Mouse (Mus musculus) small intestine, adult 2 months (tissue): ENCODE results near the gene Mrpl28.

Experiments
- CTCF ChIP-seq: fragments of 200-500 bp; IDR thresholded peaks from 2 replicates; pipeline ENCODE4 v1.5.1; 2012; ENCODE audit warnings: low read depth, mild to moderate bottlenecking, control low read depth, inconsistent platforms, low read length, moderate library complexity, mixed read lengths; ENCODE audit not compliant: insufficient replicate concordance, insufficient read length; ENCODE audit errors: extremely low read depth
- POLR2A ChIP-seq: fragments of 200-500 bp; IDR thresholded peaks from 2 replicates; pipeline ENCODE4 v1.6.1; 2012; ENCODE audit warnings: low read depth, mild to moderate bottlenecking, control low read depth, inconsistent platforms, low read length, moderate library complexity

GRCm38 (mm10) chr17:26095121-26095740, 28.1 kb upstream of the Mrpl28 start, which contains the start of gene Nme4:
- TF ChIP-seq CTCF (no peak), POLR2A (no peak; the same call in 1 of the 2 replicates)
